Mouse (Mus musculus) kidney, adult 2 months (tissue): Measurements from ENCODE around the gene Vsig8.

Experiments
- CTCF ChIP-seq: fragments of 200-500 bp; conservative IDR thresholded peaks from 2 replicates; pipeline ENCODE4 v1.5.1; 2011; ENCODE audit warnings: low read depth, mild to moderate bottlenecking, control low read depth, low read length, moderate library complexity, mixed read lengths; ENCODE audit not compliant: insufficient read depth, insufficient read length
- POLR2A ChIP-seq: fragments of 200-500 bp; IDR thresholded peaks from one replicate; pipeline ENCODE4 v1.6.1; 2011; ENCODE audit warnings: low read depth, low read length, control low read depth

DNA sequence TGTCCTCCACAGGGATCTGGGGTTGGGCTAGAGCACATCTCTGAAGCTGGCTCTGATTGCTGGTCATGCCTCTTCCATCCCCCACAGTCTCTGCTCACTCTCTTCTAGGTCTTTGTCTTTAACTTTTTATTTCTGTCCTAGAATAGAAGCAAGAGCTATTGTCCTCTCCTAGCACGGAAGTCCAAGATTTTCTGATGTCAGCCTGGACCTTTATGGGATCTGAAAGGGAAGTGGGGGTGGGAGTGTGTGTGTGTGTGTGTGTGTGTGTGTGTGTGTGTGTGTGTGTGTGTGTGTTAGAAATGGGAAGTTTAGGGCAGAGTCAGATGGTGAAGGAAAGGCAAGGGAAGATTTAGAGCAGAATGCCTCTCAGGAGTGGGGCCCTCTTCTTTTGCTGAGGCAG, 3.1 kb upstream of the Vsig8 start:
- TF ChIP-seq POLR2A (no peak), CTCF (no peak)
